Mouse (Mus musculus) kidney, adult 2 months (tissue): ENCODE measurements around the gene Lgr4. TPM values are rescaled to one million over a fixed set of nuclear protein-coding genes. Genes with fewer than 3 reads are reported as not detected.

Experiments used
- DNase-seq: peaks from one replicate; pipeline ENCODE4 v3.0.0; 2021
- H3K27ac ChIP-seq: fragments of 200-500 bp; 2 replicates; pipeline ENCODE4 v1.5.1; 2012; ENCODE audit warnings: low read depth, low read length, control low read depth, inconsistent platforms; ENCODE audit not compliant: insufficient read depth
- H3K27me3 ChIP-seq: fragments of 200-500 bp; replicated peaks from 2 replicates; pipeline ENCODE4 v1.6.1; 2012; ENCODE audit warnings: mild to moderate bottlenecking, moderate library complexity, low read length, inconsistent platforms; ENCODE audit not compliant: control insufficient read depth, insufficient read depth
- H3K36me3 ChIP-seq: fragments of 200-500 bp; 2 replicates; pipeline ENCODE4 v1.6.1; 2012; ENCODE audit warnings: mild to moderate bottlenecking, moderate library complexity, low read length, inconsistent platforms; ENCODE audit not compliant: control insufficient read depth, insufficient read depth
- H3K4me1 ChIP-seq: fragments of 200-500 bp; 2 replicates; pipeline ENCODE4 v1.6.1; 2011; ENCODE audit warnings: low read length; ENCODE audit not compliant: control insufficient read depth, insufficient read depth
- H3K4me3 ChIP-seq: fragments of 200-500 bp; 2 replicates; pipeline ENCODE4 v1.5.1; 2011; ENCODE audit warnings: mild to moderate bottlenecking, low read depth, low read length, control low read depth; ENCODE audit not compliant: insufficient read depth
- CTCF ChIP-seq: fragments of 200-500 bp; conservative IDR thresholded peaks from 2 replicates; pipeline ENCODE4 v1.5.1; 2011; ENCODE audit warnings: low read depth, mild to moderate bottlenecking, control low read depth, low read length, moderate library complexity, mixed read lengths; ENCODE audit not compliant: insufficient read depth, insufficient read length
- POLR2A ChIP-seq: fragments of 200-500 bp; IDR thresholded peaks from one replicate; pipeline ENCODE4 v1.6.1; 2011; ENCODE audit warnings: low read depth, low read length, control low read depth
- WGBS: fragments of 180-500 bp; shearing (Covaris S2); methylation state at CpG from one replicate; pipeline ENCODE4 v1.1.7; 2018; 5-methylcytosine and 5-hydroxymethylcytosine counted together
- polyA plus RNA-seq: library from polyadenylated mRNA; depleted of rRNA; stranded (reverse); fragments of >200 nt; gene quantifications from 2 replicates; pipeline ENCODE4 v1.2.3, GENCODE M21; 2012; rRNA removed

Lgr4 gene
- polyA plus RNA-seq, 1 experiment = 106 TPM

DNA sequence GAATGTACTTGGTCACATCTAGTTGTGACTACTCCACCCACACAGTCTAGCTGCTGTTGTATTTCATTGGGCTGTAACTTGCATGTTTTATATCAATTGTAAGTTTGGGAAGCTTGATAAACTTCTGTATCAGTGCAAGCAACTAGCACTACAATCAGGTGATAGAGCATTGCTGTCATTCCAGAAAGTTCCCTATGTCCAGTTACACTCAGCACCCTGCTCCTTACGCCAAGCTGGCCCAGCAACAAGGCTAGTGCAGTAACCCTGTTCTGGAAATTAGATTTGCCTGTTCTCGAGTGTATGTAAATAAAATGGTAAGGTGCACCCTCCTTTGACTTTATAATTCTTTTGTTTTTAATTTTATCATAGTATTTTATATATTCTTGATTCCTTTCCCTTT is 119.8 kb downstream of the Lgr4 start:
- DNase-seq = no peak
- TF ChIP-seq POLR2A (no peak), CTCF (no peak)
- no peaks in the 10 kb centered on the region for H3K27me3 ChIP-seq
- 67% methylated on average over 2 of the region's 2 CpGs for WGBS
- no peaks in the 10 kb centered on the region; the same call in 1 of the 2 replicates for H3K4me1 ChIP-seq
- H3K4me3 ChIP-seq = no peak overlapping the region
- H3K36me3 ChIP-seq = peaks cover 2% of the 10 kb centered on the region; the same call in 1 of the 2 replicates
- H3K27ac ChIP-seq = no peak overlapping the region

- WGBS = 85% methylated on average over 5 of the region's 5 CpGs
- DNase-seq = no peak
- Histone ChIP-seq H3K4me3 (no peak overlapping the region), H3K27me3 (no peaks in the 10 kb centered on the region), H3K4me1 (no peaks in the 10 kb centered on the region; the same call in 1 of the 2 replicates), H3K27ac (no peak overlapping the region), H3K36me3 (no peaks in the 10 kb centered on the region)
- no peak for TF ChIP-seq POLR2A
- TF ChIP-seq CTCF = no peak
These were observed 120.9 kb downstream of the Lgr4 start for GRCm38 (mm10) chr2:110038341-110038740.

GRCm38 (mm10) chr2:110042861-110043760 is 125.7 kb downstream of the Lgr4 start:
- Histone ChIP-seq H3K27me3 (no peaks in the 10 kb centered on the region), H3K36me3 (no peaks in the 10 kb centered on the region), H3K4me1 (no peaks in the 10 kb centered on the region; the same call in 1 of the 2 replicates), H3K4me3 (no peak overlapping the region), H3K27ac (no peak overlapping the region)
- WGBS = 82% methylated on average over 5 of the region's 5 CpGs
- TF ChIP-seq POLR2A (no peak), CTCF (no peak)
- no peak for DNase-seq

DNA sequence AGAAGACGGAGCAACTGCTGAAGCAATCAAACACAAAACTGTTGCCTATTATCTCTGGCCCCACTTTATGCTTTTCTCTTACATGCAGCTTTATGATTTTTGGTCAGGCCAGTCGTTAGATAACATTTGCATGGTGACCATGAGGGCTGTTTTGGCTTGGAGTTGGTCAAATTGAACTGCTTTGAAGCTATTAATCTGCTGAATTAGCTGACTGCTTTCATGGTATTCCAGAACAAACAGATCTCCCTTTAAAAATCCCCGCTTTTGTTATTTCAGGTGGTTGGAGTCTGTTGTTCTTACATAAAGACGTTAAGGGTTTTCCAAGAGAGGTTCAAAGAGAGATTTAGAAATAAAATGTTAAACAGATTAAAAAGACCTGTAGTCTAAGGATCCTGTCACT is 141.0 kb downstream of the Lgr4 start:
- Histone ChIP-seq H3K36me3 (no peaks in the 10 kb centered on the region), H3K27ac (peak overlapping the region; percentile 23; the same call in 1 of the 2 replicates), H3K27me3 (no peaks in the 10 kb centered on the region), H3K4me3 (no peak overlapping the region), H3K4me1 (no peaks in the 10 kb centered on the region; the same call in 1 of the 2 replicates)
- TF ChIP-seq POLR2A (no peak), CTCF (no peak)
- 60% methylated on average over 4 of the region's 4 CpGs for WGBS
- no peak for DNase-seq

GRCm38 (mm10) chr2:110063131-110063530 is 145.7 kb downstream of the Lgr4 start:
- no peak for TF ChIP-seq POLR2A
- TF ChIP-seq CTCF = no peak
- WGBS = 75% methylated on average over 1 of the region's 1 CpGs

More at GRCm38 (mm10) chr2:110063131-110063530, 145.7 kb downstream of the Lgr4 start:
- H3K4me3 ChIP-seq = no peak overlapping the region
- no peaks in the 10 kb centered on the region for H3K27me3 ChIP-seq
- no peak overlapping the region for H3K27ac ChIP-seq
- H3K4me1 ChIP-seq = no peaks in the 10 kb centered on the region; the same call in 1 of the 2 replicates
- no peaks in the 10 kb centered on the region for H3K36me3 ChIP-seq
- DNase-seq = peak; percentile 60

Other genes with a start within 250 kb of the Lgr4 start
- 1.2 and 1.4 TPM in 2 replicates for gene Bdnf, start 242.9 kb upstream of the Lgr4 start, polyA plus RNA-seq
- 8.3 and 13.2 TPM in 2 replicates for gene Lin7c, start 26.8 kb upstream of the Lgr4 start, polyA plus RNA-seq
- 4.2 and 4.6 TPM in 2 replicates for gene Ccdc34, start 100.2 kb downstream of the Lgr4 start, polyA plus RNA-seq